Mouse (Mus musculus): ENCODE measurements at regions not wholly inside any gene's neighbourhood (a gene's known extent, or its start where the extent isn't known, plus 50 kb on each side); places are given as distances from the start of the nearest gene placed in this dataset.

- Histone ChIP-seq H3K27ac (ENCODE audit: insufficient read depth, low read length) (no peak overlapping the region), H3K9me3 (replicated peaks; ENCODE audit: control insufficient read depth, insufficient read depth, low read length, poor library complexity, severe bottlenecking) (no peaks in the 10 kb centered on the region), H3K36me3 (ENCODE audit: control insufficient read depth, insufficient read depth, low read length, poor library complexity, severe bottlenecking) (no peaks in the 10 kb centered on the region), H3K4me1 (ENCODE audit: control insufficient read depth, insufficient read depth, low read length) (no peaks in the 10 kb centered on the region), H3K4me3 (ENCODE audit: low read depth, low read length) (no peak overlapping the region), H3K9ac (ENCODE audit: low read depth, poor library complexity, severe bottlenecking) (no peak overlapping the region), H3K27me3 (ENCODE audit: control insufficient read depth, insufficient read depth, low read length, poor library complexity, severe bottlenecking) (no peaks in the 10 kb centered on the region)
- TF ChIP-seq POLR2A (IDR thresholded peaks at IDR 0.05; ENCODE audit: insufficient read depth, low read length) (no peak), CTCF (IDR thresholded peaks at IDR 0.05; ENCODE audit: low read depth, low read length) (peak; percentile 41), EP300 (IDR thresholded peaks at IDR 0.05; ENCODE audit: insufficient read depth, low read depth, low read length) (no peak)
These were observed 293.4 kb downstream of the Fut8 start for GRCm38 (mm10) chr12:77531294-77531693.

GRCm38 (mm10) chr12:77532547-77532946 is 294.6 kb downstream of the Fut8 start:
- TF ChIP-seq EP300 (IDR thresholded peaks at IDR 0.05; ENCODE audit: insufficient read depth, low read depth, low read length) (no peak), CTCF (IDR thresholded peaks at IDR 0.05; ENCODE audit: low read depth, low read length) (no peak), POLR2A (IDR thresholded peaks at IDR 0.05; ENCODE audit: insufficient read depth, low read length) (no peak)
- no peaks in the 10 kb centered on the region for H3K4me1 ChIP-seq (ENCODE audit: control insufficient read depth, insufficient read depth, low read length)
- H3K9ac ChIP-seq (ENCODE audit: low read depth, poor library complexity, severe bottlenecking), result no peak overlapping the region
- no peaks in the 10 kb centered on the region for H3K27me3 ChIP-seq (ENCODE audit: control insufficient read depth, insufficient read depth, low read length, poor library complexity, severe bottlenecking)
- no peaks in the 10 kb centered on the region for H3K36me3 ChIP-seq (ENCODE audit: control insufficient read depth, insufficient read depth, low read length, poor library complexity, severe bottlenecking)
- no peak overlapping the region for H3K27ac ChIP-seq (ENCODE audit: insufficient read depth, low read length)
- H3K4me3 ChIP-seq (ENCODE audit: low read depth, low read length), result no peak overlapping the region
- H3K9me3 ChIP-seq (replicated peaks; ENCODE audit: control insufficient read depth, insufficient read depth, low read length, poor library complexity, severe bottlenecking), result no peaks in the 10 kb centered on the region

DNA sequence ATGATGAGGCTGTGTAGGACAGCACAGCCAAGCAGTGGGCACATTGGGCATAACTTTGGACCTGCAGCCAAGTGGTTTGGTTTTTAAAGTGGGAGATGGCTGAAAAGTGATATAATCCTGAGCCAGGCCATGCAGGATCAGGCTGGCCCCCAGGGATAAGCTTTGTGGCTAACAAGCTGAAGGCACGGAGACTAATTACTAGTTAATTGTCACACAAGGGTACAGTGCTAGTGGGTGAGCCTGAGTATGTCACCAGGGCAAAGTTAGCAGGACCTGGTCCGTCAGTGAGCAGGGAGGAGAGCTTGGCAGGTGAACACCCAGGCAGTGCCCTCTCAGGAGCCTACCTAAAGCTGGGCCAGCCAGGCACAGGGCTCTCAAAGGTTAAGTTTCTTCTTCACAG is 295.7 kb downstream of the Fut8 start:
- H3K4me3 ChIP-seq (ENCODE audit: low read depth, low read length), result no peak overlapping the region
- H3K9ac ChIP-seq (ENCODE audit: low read depth, poor library complexity, severe bottlenecking), result no peak overlapping the region
- no peaks in the 10 kb centered on the region for H3K36me3 ChIP-seq (ENCODE audit: control insufficient read depth, insufficient read depth, low read length, poor library complexity, severe bottlenecking)
- H3K9me3 ChIP-seq (replicated peaks; ENCODE audit: control insufficient read depth, insufficient read depth, low read length, poor library complexity, severe bottlenecking), result no peaks in the 10 kb centered on the region
- TF ChIP-seq CTCF (IDR thresholded peaks at IDR 0.05; ENCODE audit: low read depth, low read length) (no peak), POLR2A (IDR thresholded peaks at IDR 0.05; ENCODE audit: insufficient read depth, low read length) (no peak), EP300 (IDR thresholded peaks at IDR 0.05; ENCODE audit: insufficient read depth, low read depth, low read length) (no peak)
- no peak overlapping the region for H3K27ac ChIP-seq (ENCODE audit: insufficient read depth, low read length)
- no peaks in the 10 kb centered on the region for H3K4me1 ChIP-seq (ENCODE audit: control insufficient read depth, insufficient read depth, low read length)
- H3K27me3 ChIP-seq (ENCODE audit: control insufficient read depth, insufficient read depth, low read length, poor library complexity, severe bottlenecking), result no peaks in the 10 kb centered on the region

DNA sequence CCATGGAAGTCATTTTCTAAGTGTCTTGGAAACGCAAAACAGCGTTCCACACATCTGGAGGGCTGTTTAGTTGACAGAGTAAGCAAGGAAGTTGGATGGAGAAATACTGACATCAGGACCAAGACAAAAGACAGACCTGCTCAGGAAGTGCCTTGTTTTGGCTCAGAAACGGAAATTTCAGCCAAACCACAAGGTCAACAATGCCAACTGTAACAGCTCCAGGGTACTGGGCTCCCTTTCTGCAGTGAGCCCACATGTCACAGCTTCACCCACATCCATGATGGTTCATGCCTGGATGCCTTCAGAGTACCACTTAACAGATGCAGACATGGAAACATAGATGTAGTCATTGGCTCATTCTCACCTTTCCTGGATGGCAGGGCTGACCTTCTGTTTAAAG is 296.2 kb downstream of the Fut8 start:
- Histone ChIP-seq H3K9ac (ENCODE audit: low read depth, poor library complexity, severe bottlenecking) (no peak overlapping the region), H3K9me3 (replicated peaks; ENCODE audit: control insufficient read depth, insufficient read depth, low read length, poor library complexity, severe bottlenecking) (no peaks in the 10 kb centered on the region)

DNA sequence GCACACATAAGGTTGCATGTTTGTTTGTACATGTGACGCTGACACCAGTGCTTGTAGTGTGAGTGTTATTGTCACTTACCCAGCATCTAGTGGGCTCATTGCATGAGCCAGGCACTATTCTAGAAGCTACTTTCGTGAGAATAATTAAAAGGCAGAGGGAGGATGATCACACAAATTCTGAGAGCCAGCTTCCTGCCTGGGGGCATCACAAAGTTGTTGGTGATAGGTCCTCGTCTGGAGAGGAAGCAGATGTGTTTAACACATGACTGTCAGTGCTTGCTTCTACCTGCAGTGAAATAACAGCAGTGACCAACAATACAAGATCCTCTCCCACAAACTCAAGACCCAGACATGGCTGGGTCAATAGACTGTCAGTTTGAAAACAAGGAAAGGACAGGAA is 297.2 kb downstream of the Fut8 start:
- H3K36me3 ChIP-seq (ENCODE audit: control insufficient read depth, insufficient read depth, low read length, poor library complexity, severe bottlenecking), result no peaks in the 10 kb centered on the region
- no peaks in the 10 kb centered on the region for H3K4me1 ChIP-seq (ENCODE audit: control insufficient read depth, insufficient read depth, low read length)
- no peaks in the 10 kb centered on the region for H3K27me3 ChIP-seq (ENCODE audit: control insufficient read depth, insufficient read depth, low read length, poor library complexity, severe bottlenecking)
- H3K9me3 ChIP-seq (replicated peaks; ENCODE audit: control insufficient read depth, insufficient read depth, low read length, poor library complexity, severe bottlenecking), result no peaks in the 10 kb centered on the region
- TF ChIP-seq EP300 (IDR thresholded peaks at IDR 0.05; ENCODE audit: insufficient read depth, low read depth, low read length) (no peak), CTCF (IDR thresholded peaks at IDR 0.05; ENCODE audit: low read depth, low read length) (no peak), POLR2A (IDR thresholded peaks at IDR 0.05; ENCODE audit: insufficient read depth, low read length) (no peak)
- H3K27ac ChIP-seq (ENCODE audit: insufficient read depth, low read length), result no peak overlapping the region
- no peak overlapping the region for H3K9ac ChIP-seq (ENCODE audit: low read depth, poor library complexity, severe bottlenecking)
- H3K4me3 ChIP-seq (ENCODE audit: low read depth, low read length), result no peak overlapping the region

More for the DNA sequence above, 296.2 kb downstream of the Fut8 start:
- Histone ChIP-seq H3K27me3 (ENCODE audit: control insufficient read depth, insufficient read depth, low read length, poor library complexity, severe bottlenecking) (no peaks in the 10 kb centered on the region), H3K27ac (ENCODE audit: insufficient read depth, low read length) (no peak overlapping the region), H3K36me3 (ENCODE audit: control insufficient read depth, insufficient read depth, low read length, poor library complexity, severe bottlenecking) (no peaks in the 10 kb centered on the region), H3K4me3 (ENCODE audit: low read depth, low read length) (no peak overlapping the region), H3K4me1 (ENCODE audit: control insufficient read depth, insufficient read depth, low read length) (no peaks in the 10 kb centered on the region)
- TF ChIP-seq EP300 (IDR thresholded peaks at IDR 0.05; ENCODE audit: insufficient read depth, low read depth, low read length) (no peak), CTCF (IDR thresholded peaks at IDR 0.05; ENCODE audit: low read depth, low read length) (no peak), POLR2A (IDR thresholded peaks at IDR 0.05; ENCODE audit: insufficient read depth, low read length) (no peak)

DNA sequence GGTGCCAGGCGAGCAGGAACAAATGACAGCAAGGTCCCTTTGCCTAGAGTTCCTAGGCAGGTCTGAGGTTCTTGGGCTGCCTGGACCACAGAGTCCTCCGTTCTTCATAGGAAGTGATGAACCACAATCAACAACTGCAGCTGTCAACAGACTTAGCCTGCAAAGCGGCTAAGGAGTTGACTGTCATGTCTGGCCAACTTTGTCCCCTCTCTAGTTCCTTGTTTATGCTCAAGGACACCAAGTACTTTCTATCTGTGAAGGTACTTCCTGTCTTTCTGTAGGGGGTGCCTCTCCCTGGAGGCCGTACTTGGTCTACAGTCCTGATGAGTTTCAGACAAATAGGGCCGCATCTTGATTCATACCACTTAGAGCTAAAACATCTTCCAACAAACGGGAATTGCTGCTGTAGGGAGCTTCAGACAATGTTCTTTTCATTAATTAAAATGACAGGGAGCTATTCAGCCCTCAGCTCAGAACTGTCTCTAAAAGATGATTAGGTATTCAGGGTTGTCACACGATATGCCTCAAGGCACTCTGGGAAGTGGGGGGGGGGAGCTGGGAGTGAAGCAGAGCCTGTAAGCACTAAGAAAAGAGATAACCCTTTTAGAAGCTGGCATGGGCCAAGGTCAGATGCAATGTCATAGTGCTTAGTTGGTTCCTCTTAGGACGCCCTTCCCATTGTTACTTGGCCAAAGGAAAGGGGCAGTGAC is 299.4 kb downstream of the Fut8 start:
- H3K27me3 ChIP-seq (ENCODE audit: control insufficient read depth, insufficient read depth, low read length, poor library complexity, severe bottlenecking), result no peaks in the 10 kb centered on the region; the same call in 1 of the 2 replicates
- no peak overlapping the region for H3K9ac ChIP-seq (ENCODE audit: low read depth, poor library complexity, severe bottlenecking)
- no peaks in the 10 kb centered on the region for H3K9me3 ChIP-seq (replicated peaks; ENCODE audit: control insufficient read depth, insufficient read depth, low read length, poor library complexity, severe bottlenecking)
- H3K27ac ChIP-seq (ENCODE audit: insufficient read depth, low read length), result no peak overlapping the region
- no peaks in the 10 kb centered on the region for H3K36me3 ChIP-seq (ENCODE audit: control insufficient read depth, insufficient read depth, low read length, poor library complexity, severe bottlenecking)
- no peaks in the 10 kb centered on the region for H3K4me1 ChIP-seq (ENCODE audit: control insufficient read depth, insufficient read depth, low read length)
- no peak for TF ChIP-seq POLR2A (IDR thresholded peaks at IDR 0.05; ENCODE audit: insufficient read depth, low read length)
- no peak for TF ChIP-seq CTCF (IDR thresholded peaks at IDR 0.05; ENCODE audit: low read depth, low read length)
- no peak for TF ChIP-seq EP300 (IDR thresholded peaks at IDR 0.05; ENCODE audit: insufficient read depth, low read depth, low read length)
- no peak overlapping the region for H3K4me3 ChIP-seq (ENCODE audit: low read depth, low read length)
